Mouse (Mus musculus): ENCODE measurements at regions not wholly inside any gene's neighbourhood (a gene's known extent, or its start where the extent isn't known, plus 50 kb on each side); places are given as distances from the start of the nearest gene placed in this dataset.

- no peak overlapping the region for H3K9ac ChIP-seq (replicated peaks; ENCODE audit: low read length)
- no peak overlapping the region for H3K27ac ChIP-seq (replicated peaks; ENCODE audit: low read depth, low read length)
- H3K4me3 ChIP-seq (ENCODE audit: low read depth, low read length), result no peak overlapping the region
- ATAC-seq (replicated peaks; ENCODE audit: insufficient number of reproducible peaks, low FRiP score, low TSS enrichment, low read depth), result no peak
- 74% methylated on average over 3 of the region's 3 CpGs for WGBS
- no peaks in the 10 kb centered on the region for H3K9me3 ChIP-seq (replicated peaks; ENCODE audit: control insufficient read depth, low read length)
- no peak overlapping the region for H3K4me2 ChIP-seq (ENCODE audit: low read depth, low read length)
- H3K4me1 ChIP-seq (ENCODE audit: control insufficient read depth, insufficient read depth, low read length), result no peaks in the 10 kb centered on the region
- H3K36me3 ChIP-seq (replicated peaks; ENCODE audit: control insufficient read depth, insufficient read depth, low read depth, low read length), result no peaks in the 10 kb centered on the region
- no peak for DNase-seq (ENCODE audit: low spot score)
- H3K27me3 ChIP-seq (ENCODE audit: control insufficient read depth, insufficient read depth, low read length), result no peaks in the 10 kb centered on the region
These were observed 73.4 kb downstream of the Kctd12 start for GRCm38 (mm10) chr14:102908990-102909389.

GRCm38 (mm10) chr14:102907411-102908103 is 74.9 kb downstream of the Kctd12 start:
- 85% methylated on average over 6 of the region's 6 CpGs for WGBS
- no peak overlapping the region for H3K4me2 ChIP-seq (ENCODE audit: low read depth, low read length)
- H3K9ac ChIP-seq (replicated peaks; ENCODE audit: low read length), result no peak overlapping the region
- H3K4me3 ChIP-seq (ENCODE audit: low read depth, low read length), result no peak overlapping the region
- H3K27ac ChIP-seq (replicated peaks; ENCODE audit: low read depth, low read length), result no peak overlapping the region
- no peaks in the 10 kb centered on the region for H3K36me3 ChIP-seq (replicated peaks; ENCODE audit: control insufficient read depth, insufficient read depth, low read depth, low read length)
- DNase-seq (ENCODE audit: low spot score), result no peak
- H3K27me3 ChIP-seq (ENCODE audit: control insufficient read depth, insufficient read depth, low read length), result no peaks in the 10 kb centered on the region
- H3K9me3 ChIP-seq (replicated peaks; ENCODE audit: control insufficient read depth, low read length), result no peaks in the 10 kb centered on the region
- no peak for ATAC-seq (replicated peaks; ENCODE audit: insufficient number of reproducible peaks, low FRiP score, low TSS enrichment, low read depth)
- H3K4me1 ChIP-seq (ENCODE audit: control insufficient read depth, insufficient read depth, low read length), result no peaks in the 10 kb centered on the region

- DNase-seq (ENCODE audit: low spot score) (no peak), ATAC-seq (replicated peaks; ENCODE audit: insufficient number of reproducible peaks, low FRiP score, low TSS enrichment, low read depth) (no peak)
- no peaks in the 10 kb centered on the region for H3K36me3 ChIP-seq (replicated peaks; ENCODE audit: control insufficient read depth, insufficient read depth, low read depth, low read length)
- H3K4me2 ChIP-seq (ENCODE audit: low read depth, low read length), result no peak overlapping the region
- no peaks in the 10 kb centered on the region for H3K27me3 ChIP-seq (ENCODE audit: control insufficient read depth, insufficient read depth, low read length)
- no peak overlapping the region for H3K9ac ChIP-seq (replicated peaks; ENCODE audit: low read length)
- H3K4me1 ChIP-seq (ENCODE audit: control insufficient read depth, insufficient read depth, low read length), result no peaks in the 10 kb centered on the region
- no peak overlapping the region for H3K4me3 ChIP-seq (ENCODE audit: low read depth, low read length)
- WGBS, result 86% methylated on average over 6 of the region's 6 CpGs
- no peak overlapping the region for H3K27ac ChIP-seq (replicated peaks; ENCODE audit: low read depth, low read length)
- H3K9me3 ChIP-seq (replicated peaks; ENCODE audit: control insufficient read depth, low read length), result no peaks in the 10 kb centered on the region
These were observed 75.6 kb downstream of the Kctd12 start for GRCm38 (mm10) chr14:102906826-102907225.

- no peaks in the 10 kb centered on the region for H3K27me3 ChIP-seq (ENCODE audit: control insufficient read depth, insufficient read depth, low read length)
- DNase-seq (ENCODE audit: low spot score), result no peak
- H3K36me3 ChIP-seq (replicated peaks; ENCODE audit: control insufficient read depth, insufficient read depth, low read depth, low read length), result no peaks in the 10 kb centered on the region
- no peaks in the 10 kb centered on the region for H3K4me1 ChIP-seq (ENCODE audit: control insufficient read depth, insufficient read depth, low read length)
- no peak overlapping the region for H3K4me2 ChIP-seq (ENCODE audit: low read depth, low read length)
- no peaks in the 10 kb centered on the region for H3K9me3 ChIP-seq (replicated peaks; ENCODE audit: control insufficient read depth, low read length)
- WGBS, result 83% methylated on average over 1 of the region's 1 CpGs
- no peak overlapping the region for H3K9ac ChIP-seq (replicated peaks; ENCODE audit: low read length)
- H3K27ac ChIP-seq (replicated peaks; ENCODE audit: low read depth, low read length), result no peak overlapping the region
- no peak for ATAC-seq (replicated peaks; ENCODE audit: insufficient number of reproducible peaks, low FRiP score, low TSS enrichment, low read depth)
- no peak overlapping the region for H3K4me3 ChIP-seq (ENCODE audit: low read depth, low read length)
These were observed 76.2 kb downstream of the Kctd12 start for GRCm38 (mm10) chr14:102906286-102906685.

- H3K4me1 ChIP-seq (ENCODE audit: control insufficient read depth, insufficient read depth, low read length), result no peaks in the 10 kb centered on the region
- H3K4me2 ChIP-seq (ENCODE audit: low read depth, low read length), result no peak overlapping the region
- H3K9me3 ChIP-seq (replicated peaks; ENCODE audit: control insufficient read depth, low read length), result no peaks in the 10 kb centered on the region
- H3K4me3 ChIP-seq (ENCODE audit: low read depth, low read length), result no peak overlapping the region
- ATAC-seq (replicated peaks; ENCODE audit: insufficient number of reproducible peaks, low FRiP score, low TSS enrichment, low read depth) (no peak), DNase-seq (ENCODE audit: low spot score) (peak; percentile 52)
- 0 out of 2 replicates have a peak overlapping the region, but pooled peaks have one; percentile 10 for H3K9ac ChIP-seq (replicated peaks; ENCODE audit: low read length)
- H3K27ac ChIP-seq (replicated peaks; ENCODE audit: low read depth, low read length), result no peak overlapping the region
- H3K36me3 ChIP-seq (replicated peaks; ENCODE audit: control insufficient read depth, insufficient read depth, low read depth, low read length), result no peaks in the 10 kb centered on the region
- no peaks in the 10 kb centered on the region for H3K27me3 ChIP-seq (ENCODE audit: control insufficient read depth, insufficient read depth, low read length)
- 45% methylated on average over 12 of the region's 12 CpGs for WGBS
These were observed 79.5 kb downstream of the Kctd12 start for GRCm38 (mm10) chr14:102902906-102903305.

GRCm38 (mm10) chr14:102902236-102902635 is 80.2 kb downstream of the Kctd12 start:
- H3K4me3 ChIP-seq (ENCODE audit: low read depth, low read length), result no peak overlapping the region
- H3K4me2 ChIP-seq (ENCODE audit: low read depth, low read length), result no peak overlapping the region
- DNase-seq (ENCODE audit: low spot score) (no peak), ATAC-seq (replicated peaks; ENCODE audit: insufficient number of reproducible peaks, low FRiP score, low TSS enrichment, low read depth) (no peak)
- H3K9ac ChIP-seq (replicated peaks; ENCODE audit: low read length), result no peak overlapping the region
- H3K4me1 ChIP-seq (ENCODE audit: control insufficient read depth, insufficient read depth, low read length), result no peaks in the 10 kb centered on the region
- no peak overlapping the region for H3K27ac ChIP-seq (replicated peaks; ENCODE audit: low read depth, low read length)
- no peaks in the 10 kb centered on the region for H3K9me3 ChIP-seq (replicated peaks; ENCODE audit: control insufficient read depth, low read length)
- WGBS, result 92% methylated on average over 7 of the region's 7 CpGs
- no peaks in the 10 kb centered on the region for H3K36me3 ChIP-seq (replicated peaks; ENCODE audit: control insufficient read depth, insufficient read depth, low read depth, low read length)
- no peaks in the 10 kb centered on the region for H3K27me3 ChIP-seq (ENCODE audit: control insufficient read depth, insufficient read depth, low read length)

GRCm38 (mm10) chr14:102898445-102898844 is 84.0 kb downstream of the Kctd12 start:
- Histone ChIP-seq H3K9me3 (replicated peaks; ENCODE audit: control insufficient read depth, low read length) (no peaks in the 10 kb centered on the region), H3K27ac (replicated peaks; ENCODE audit: low read depth, low read length) (no peak overlapping the region), H3K9ac (replicated peaks; ENCODE audit: low read length) (no peak overlapping the region), H3K4me2 (ENCODE audit: low read depth, low read length) (no peak overlapping the region), H3K4me3 (ENCODE audit: low read depth, low read length) (no peak overlapping the region), H3K27me3 (ENCODE audit: control insufficient read depth, insufficient read depth, low read length) (no peaks in the 10 kb centered on the region), H3K36me3 (replicated peaks; ENCODE audit: control insufficient read depth, insufficient read depth, low read depth, low read length) (no peaks in the 10 kb centered on the region), H3K4me1 (ENCODE audit: control insufficient read depth, insufficient read depth, low read length) (no peaks in the 10 kb centered on the region)
- ATAC-seq (replicated peaks; ENCODE audit: insufficient number of reproducible peaks, low FRiP score, low TSS enrichment, low read depth) (no peak), DNase-seq (ENCODE audit: low spot score) (no peak)
- WGBS, result 89% methylated on average over 4 of the region's 4 CpGs

- Histone ChIP-seq H3K4me1 (ENCODE audit: control insufficient read depth, insufficient read depth, low read length) (no peaks in the 10 kb centered on the region), H3K9me3 (replicated peaks; ENCODE audit: control insufficient read depth, low read length) (no peaks in the 10 kb centered on the region), H3K4me2 (ENCODE audit: low read depth, low read length) (no peak overlapping the region), H3K36me3 (replicated peaks; ENCODE audit: control insufficient read depth, insufficient read depth, low read depth, low read length) (no peaks in the 10 kb centered on the region), H3K9ac (replicated peaks; ENCODE audit: low read length) (no peak overlapping the region), H3K27me3 (ENCODE audit: control insufficient read depth, insufficient read depth, low read length) (no peaks in the 10 kb centered on the region), H3K4me3 (ENCODE audit: low read depth, low read length) (no peak overlapping the region), H3K27ac (replicated peaks; ENCODE audit: low read depth, low read length) (no peak overlapping the region)
- ATAC-seq (replicated peaks; ENCODE audit: insufficient number of reproducible peaks, low FRiP score, low TSS enrichment, low read depth), result no peak
- WGBS, result 85% methylated on average over 1 of the region's 1 CpGs
- DNase-seq (ENCODE audit: low spot score), result no peak
These were observed 85.4 kb downstream of the Kctd12 start for GRCm38 (mm10) chr14:102897039-102897438.
